Mouse (Mus musculus): ENCODE measurements at regions not wholly inside any gene's neighbourhood (a gene's known extent, or its start where the extent isn't known, plus 50 kb on each side); places are given as distances from the start of the nearest gene placed in this dataset.

GRCm38 (mm10) chr3:78884715-78885114 lies 401.6 kb downstream of the Rapgef2 start:
- Histone ChIP-seq H3K36me3 (ENCODE audit: control insufficient read depth, insufficient read depth, low read length) (no peaks in the 10 kb centered on the region), H3K27ac (ENCODE audit: low read length) (no peak overlapping the region), H3K4me1 (ENCODE audit: control insufficient read depth, insufficient read depth, low read length) (no peaks in the 10 kb centered on the region), H3K9ac (ENCODE audit: low read depth, low read length) (no peak overlapping the region), H3K9me3 (replicated peaks; ENCODE audit: control insufficient read depth, low read length, poor library complexity, severe bottlenecking) (no peaks in the 10 kb centered on the region), H3K4me3 (ENCODE audit: low read depth, low read length) (no peak overlapping the region), H3K4me2 (ENCODE audit: low read length) (no peak overlapping the region), H3K27me3 (ENCODE audit: control insufficient read depth, insufficient read depth, low read depth, low read length) (no peaks in the 10 kb centered on the region)
- WGBS: 81% methylated on average over 9 of the region's 9 CpGs
- no peak for ATAC-seq

GRCm38 (mm10) chr3:78884029-78884428 lies 402.3 kb downstream of the Rapgef2 start:
- H3K36me3 ChIP-seq (ENCODE audit: control insufficient read depth, insufficient read depth, low read length): no peaks in the 10 kb centered on the region
- no peak overlapping the region for H3K4me2 ChIP-seq (ENCODE audit: low read length)
- no peaks in the 10 kb centered on the region for H3K27me3 ChIP-seq (ENCODE audit: control insufficient read depth, insufficient read depth, low read depth, low read length)
- H3K4me1 ChIP-seq (ENCODE audit: control insufficient read depth, insufficient read depth, low read length): no peaks in the 10 kb centered on the region
- no peak for ATAC-seq
- H3K4me3 ChIP-seq (ENCODE audit: low read depth, low read length): no peak overlapping the region
- H3K9ac ChIP-seq (ENCODE audit: low read depth, low read length): no peak overlapping the region
- H3K27ac ChIP-seq (ENCODE audit: low read length): no peak overlapping the region
- 88% methylated on average over 11 of the region's 11 CpGs for WGBS
- no peaks in the 10 kb centered on the region for H3K9me3 ChIP-seq (replicated peaks; ENCODE audit: control insufficient read depth, low read length, poor library complexity, severe bottlenecking)

GRCm38 (mm10) chr3:78880072-78880471 lies 406.2 kb downstream of the Rapgef2 start:
- Histone ChIP-seq H3K9ac (ENCODE audit: low read depth, low read length) (no peak overlapping the region), H3K4me3 (ENCODE audit: low read depth, low read length) (no peak overlapping the region), H3K4me2 (ENCODE audit: low read length) (no peak overlapping the region), H3K9me3 (replicated peaks; ENCODE audit: control insufficient read depth, low read length, poor library complexity, severe bottlenecking) (no peaks in the 10 kb centered on the region), H3K27me3 (ENCODE audit: control insufficient read depth, insufficient read depth, low read depth, low read length) (no peaks in the 10 kb centered on the region), H3K27ac (ENCODE audit: low read length) (no peak overlapping the region), H3K4me1 (ENCODE audit: control insufficient read depth, insufficient read depth, low read length) (peaks cover 4% of the 10 kb centered on the region; the same call in 1 of the 2 replicates), H3K36me3 (ENCODE audit: control insufficient read depth, insufficient read depth, low read length) (no peaks in the 10 kb centered on the region)
- 87% methylated on average over 13 of the region's 13 CpGs for WGBS
- ATAC-seq: no peak

- WGBS: 20% methylated on average over 3 of the region's 3 CpGs
Measured at GRCm38 (mm10) chr3:78877323-78877722, 409.0 kb downstream of the Rapgef2 start.

GRCm38 (mm10) chr3:78866896-78867295 lies 419.4 kb downstream of the Rapgef2 start:
- peaks cover 3% of the 10 kb centered on the region; the same call in 1 of the 2 replicates for H3K4me1 ChIP-seq (ENCODE audit: control insufficient read depth, insufficient read depth, low read length)
- no peaks in the 10 kb centered on the region for H3K27me3 ChIP-seq (ENCODE audit: control insufficient read depth, insufficient read depth, low read depth, low read length)
- H3K9ac ChIP-seq (ENCODE audit: low read depth, low read length): no peak overlapping the region
- no peak overlapping the region for H3K27ac ChIP-seq (ENCODE audit: low read length)
- no peak overlapping the region for H3K4me2 ChIP-seq (ENCODE audit: low read length)
- H3K4me3 ChIP-seq (ENCODE audit: low read depth, low read length): no peak overlapping the region
- H3K36me3 ChIP-seq (ENCODE audit: control insufficient read depth, insufficient read depth, low read length): no peaks in the 10 kb centered on the region
- ATAC-seq: no peak
- no peaks in the 10 kb centered on the region for H3K9me3 ChIP-seq (replicated peaks; ENCODE audit: control insufficient read depth, low read length, poor library complexity, severe bottlenecking)
- WGBS: 46% methylated on average over 1 of the region's 1 CpGs

More at GRCm38 (mm10) chr3:78877323-78877722, 409.0 kb downstream of the Rapgef2 start:
- peaks cover 4% of the 10 kb centered on the region; the same call in 1 of the 2 replicates for H3K4me1 ChIP-seq (ENCODE audit: control insufficient read depth, insufficient read depth, low read length)
- H3K9ac ChIP-seq (ENCODE audit: low read depth, low read length): no peak overlapping the region
- H3K9me3 ChIP-seq (replicated peaks; ENCODE audit: control insufficient read depth, low read length, poor library complexity, severe bottlenecking): no peaks in the 10 kb centered on the region
- H3K36me3 ChIP-seq (ENCODE audit: control insufficient read depth, insufficient read depth, low read length): no peaks in the 10 kb centered on the region
- 0 out of 2 replicates have a peak, but pooled peaks have one; percentile 39 for ATAC-seq
- H3K27ac ChIP-seq (ENCODE audit: low read length): no peak overlapping the region
- H3K4me2 ChIP-seq (ENCODE audit: low read length): no peak overlapping the region
- no peaks in the 10 kb centered on the region for H3K27me3 ChIP-seq (ENCODE audit: control insufficient read depth, insufficient read depth, low read depth, low read length)
- no peak overlapping the region for H3K4me3 ChIP-seq (ENCODE audit: low read depth, low read length)

- Histone ChIP-seq H3K9me3 (replicated peaks; ENCODE audit: control insufficient read depth, low read length, poor library complexity, severe bottlenecking) (no peaks in the 10 kb centered on the region), H3K4me1 (ENCODE audit: control insufficient read depth, insufficient read depth, low read length) (peaks cover 3% of the 10 kb centered on the region; the same call in 1 of the 2 replicates), H3K27ac (ENCODE audit: low read length) (no peak overlapping the region), H3K27me3 (ENCODE audit: control insufficient read depth, insufficient read depth, low read depth, low read length) (no peaks in the 10 kb centered on the region), H3K4me2 (ENCODE audit: low read length) (no peak overlapping the region), H3K4me3 (ENCODE audit: low read depth, low read length) (no peak overlapping the region), H3K36me3 (ENCODE audit: control insufficient read depth, insufficient read depth, low read length) (no peaks in the 10 kb centered on the region), H3K9ac (ENCODE audit: low read depth, low read length) (no peak overlapping the region)
- WGBS: 52% methylated on average over 9 of the region's 9 CpGs
- peak; percentile 48 for ATAC-seq
Measured at GRCm38 (mm10) chr3:78866083-78866726, 420.1 kb downstream of the Rapgef2 start.

GRCm38 (mm10) chr3:78863005-78863404 lies 423.3 kb downstream of the Rapgef2 start:
- WGBS: 97% methylated on average over 2 of the region's 2 CpGs
- H3K27me3 ChIP-seq (ENCODE audit: control insufficient read depth, insufficient read depth, low read depth, low read length): no peaks in the 10 kb centered on the region
- no peak for ATAC-seq

GRCm38 (mm10) chr3:78846617-78847318 lies 439.5 kb downstream of the Rapgef2 start:
- no peak for ATAC-seq
- Histone ChIP-seq H3K36me3 (ENCODE audit: control insufficient read depth, insufficient read depth, low read length) (no peaks in the 10 kb centered on the region), H3K4me1 (ENCODE audit: control insufficient read depth, insufficient read depth, low read length) (0 out of 2 replicates have a peak, but pooled peaks cover 2% of the 10 kb centered on the region), H3K27ac (ENCODE audit: low read length) (no peak overlapping the region), H3K9me3 (replicated peaks; ENCODE audit: control insufficient read depth, low read length, poor library complexity, severe bottlenecking) (no peaks in the 10 kb centered on the region), H3K27me3 (ENCODE audit: control insufficient read depth, insufficient read depth, low read depth, low read length) (no peaks in the 10 kb centered on the region), H3K9ac (ENCODE audit: low read depth, low read length) (no peak overlapping the region), H3K4me2 (ENCODE audit: low read length) (no peak overlapping the region), H3K4me3 (ENCODE audit: low read depth, low read length) (no peak overlapping the region)
- WGBS: 25% methylated on average over 7 of the region's 8 CpGs

More at GRCm38 (mm10) chr3:78863005-78863404, 423.3 kb downstream of the Rapgef2 start:
- no peak overlapping the region for H3K27ac ChIP-seq (ENCODE audit: low read length)
- no peaks in the 10 kb centered on the region for H3K36me3 ChIP-seq (ENCODE audit: control insufficient read depth, insufficient read depth, low read length)
- H3K4me1 ChIP-seq (ENCODE audit: control insufficient read depth, insufficient read depth, low read length): peaks cover 3% of the 10 kb centered on the region; the same call in 1 of the 2 replicates
- H3K9me3 ChIP-seq (replicated peaks; ENCODE audit: control insufficient read depth, low read length, poor library complexity, severe bottlenecking): no peaks in the 10 kb centered on the region
- H3K9ac ChIP-seq (ENCODE audit: low read depth, low read length): no peak overlapping the region
- no peak overlapping the region for H3K4me2 ChIP-seq (ENCODE audit: low read length)
- H3K4me3 ChIP-seq (ENCODE audit: low read depth, low read length): no peak overlapping the region

GRCm38 (mm10) chr3:78841173-78841572 lies 445.1 kb downstream of the Rapgef2 start:
- H3K27ac ChIP-seq (ENCODE audit: low read length): no peak overlapping the region
- no peaks in the 10 kb centered on the region for H3K36me3 ChIP-seq (ENCODE audit: control insufficient read depth, insufficient read depth, low read length)
- no peak overlapping the region for H3K9ac ChIP-seq (ENCODE audit: low read depth, low read length)
- H3K27me3 ChIP-seq (ENCODE audit: control insufficient read depth, insufficient read depth, low read depth, low read length): no peaks in the 10 kb centered on the region
- no peaks in the 10 kb centered on the region for H3K4me1 ChIP-seq (ENCODE audit: control insufficient read depth, insufficient read depth, low read length)
- H3K4me3 ChIP-seq (ENCODE audit: low read depth, low read length): no peak overlapping the region
- no peak overlapping the region for H3K4me2 ChIP-seq (ENCODE audit: low read length)
- no peak for ATAC-seq
- 40% methylated on average over 4 of the region's 4 CpGs for WGBS
- no peaks in the 10 kb centered on the region for H3K9me3 ChIP-seq (replicated peaks; ENCODE audit: control insufficient read depth, low read length, poor library complexity, severe bottlenecking)
